Mouse (Mus musculus): ENCODE measurements at regions not wholly inside any gene's neighbourhood (a gene's known extent, or its start where the extent isn't known, plus 50 kb on each side); places are given as distances from the start of the nearest gene placed in this dataset.
"Not testable (repeated sequence)": the region's sequence is repeated elsewhere in the genome, so short reads cannot be mapped to it uniquely, and the experiment has no call there.

DNA sequence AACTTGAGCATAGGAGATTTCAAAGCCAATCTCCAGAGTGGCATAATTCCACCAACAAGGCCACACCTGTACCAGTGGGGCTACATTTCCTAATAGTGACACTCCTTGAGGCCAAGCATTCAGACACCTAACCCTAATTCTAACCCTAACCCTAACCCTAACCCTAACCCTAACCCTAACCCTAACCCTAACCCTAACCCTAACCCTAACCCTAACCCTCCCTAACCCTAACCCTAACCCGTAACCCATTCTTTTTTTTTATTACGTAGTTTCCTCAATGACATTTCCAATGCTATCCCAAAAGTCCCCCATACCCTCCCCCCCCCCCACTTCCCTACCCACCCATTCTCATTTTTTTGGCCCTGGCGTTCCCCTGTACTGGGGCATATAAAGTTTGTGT, 609.9 kb upstream of the Map3k7 start:
- not testable (repeated sequence) for H3K27ac ChIP-seq; H3K9me3 ChIP-seq (replicated peaks); H3K27me3 ChIP-seq (replicated peaks); H3K4me2 ChIP-seq; H3K4me1 ChIP-seq; H3K36me3 ChIP-seq; ATAC-seq; H3K4me3 ChIP-seq; H3K9ac ChIP-seq
- WGBS (ENCODE audit: insufficient replicate concordance): 78% methylated on average over 2 of the region's 3 CpGs

DNA sequence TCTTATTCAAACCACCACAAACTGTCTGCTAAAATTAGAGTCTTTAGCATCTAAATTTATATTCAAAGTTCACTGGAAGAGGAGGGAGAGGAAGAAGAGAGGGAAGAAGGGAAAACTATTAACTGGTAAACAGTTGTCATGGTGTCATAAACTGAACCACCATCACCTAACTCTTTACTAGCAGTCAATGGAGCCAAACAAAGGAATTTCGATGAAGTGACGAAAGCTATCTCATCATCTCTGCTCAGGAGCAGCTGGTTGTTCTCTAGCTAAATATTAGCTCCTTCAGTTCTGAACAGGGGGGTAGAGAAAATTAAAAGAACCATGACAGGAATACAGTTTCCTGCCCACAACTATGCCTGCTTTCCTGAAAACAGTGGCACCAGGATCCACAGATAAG, 608.9 kb upstream of the Map3k7 start:
- Histone ChIP-seq H3K27me3 (replicated peaks) (no peaks in the 10 kb centered on the region), H3K9me3 (replicated peaks) (no peaks in the 10 kb centered on the region), H3K4me1 (no peaks in the 10 kb centered on the region), H3K27ac (no peak overlapping the region), H3K9ac (no peak overlapping the region), H3K4me2 (no peak overlapping the region), H3K36me3 (no peaks in the 10 kb centered on the region), H3K4me3 (no peak overlapping the region)
- no peak for ATAC-seq
- 72% methylated on average over 2 of the region's 2 CpGs for WGBS (ENCODE audit: insufficient replicate concordance)

DNA sequence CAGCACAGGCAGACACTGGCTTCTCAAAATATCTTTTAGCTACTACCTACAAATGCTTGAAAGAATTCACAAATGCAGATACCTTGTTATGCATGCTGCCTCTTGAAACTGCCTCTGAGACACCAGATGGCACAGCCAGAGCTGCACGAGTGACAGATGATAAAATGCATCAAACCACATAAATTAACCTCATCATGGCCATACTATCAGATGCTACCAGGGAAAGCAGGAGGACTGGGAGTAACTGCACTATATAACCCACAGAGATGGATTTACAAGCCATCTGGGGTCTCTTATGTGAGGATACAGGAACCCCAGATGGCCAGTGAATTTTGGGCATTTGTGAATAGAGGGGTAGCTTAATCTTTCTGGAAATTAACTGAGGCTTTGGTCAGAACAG, 597.7 kb upstream of the Map3k7 start:
- Histone ChIP-seq H3K4me3 (no peak overlapping the region), H3K4me2 (no peak overlapping the region), H3K27ac (no peak overlapping the region), H3K9ac (no peak overlapping the region), H3K27me3 (replicated peaks) (no peaks in the 10 kb centered on the region), H3K36me3 (no peaks in the 10 kb centered on the region), H3K4me1 (no peaks in the 10 kb centered on the region), H3K9me3 (replicated peaks) (no peaks in the 10 kb centered on the region)
- ATAC-seq: no peak
- WGBS (ENCODE audit: insufficient replicate concordance): 56% methylated on average over 1 of the region's 1 CpGs

DNA sequence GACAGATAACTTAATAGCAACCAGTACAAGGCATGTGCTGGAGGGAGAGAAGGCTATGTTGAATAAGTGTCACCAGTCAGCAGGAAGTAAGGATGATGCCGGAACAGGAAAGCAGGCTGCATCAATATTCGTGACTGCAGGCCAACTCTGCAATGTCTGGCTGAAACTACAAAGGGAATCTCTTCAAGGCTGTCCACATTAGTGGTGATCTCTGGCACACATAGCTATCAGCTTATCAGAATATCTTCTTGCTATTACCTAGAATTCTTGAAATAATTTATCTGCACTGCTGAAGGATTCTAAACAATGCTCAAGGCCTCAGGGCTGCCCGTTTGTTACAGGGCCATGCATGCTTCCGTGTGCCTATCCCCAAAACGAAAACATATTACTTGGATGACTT, 596.9 kb upstream of the Map3k7 start:
- H3K4me2 ChIP-seq: no peak overlapping the region
- no peaks in the 10 kb centered on the region for H3K27me3 ChIP-seq (replicated peaks)
- no peak overlapping the region for H3K27ac ChIP-seq
- WGBS (ENCODE audit: insufficient replicate concordance): 57% methylated on average over 5 of the region's 5 CpGs
- no peak for ATAC-seq
- no peak overlapping the region for H3K4me3 ChIP-seq
- no peaks in the 10 kb centered on the region for H3K36me3 ChIP-seq
- H3K4me1 ChIP-seq: no peaks in the 10 kb centered on the region
- no peak overlapping the region for H3K9ac ChIP-seq
- no peaks in the 10 kb centered on the region for H3K9me3 ChIP-seq (replicated peaks)

DNA sequence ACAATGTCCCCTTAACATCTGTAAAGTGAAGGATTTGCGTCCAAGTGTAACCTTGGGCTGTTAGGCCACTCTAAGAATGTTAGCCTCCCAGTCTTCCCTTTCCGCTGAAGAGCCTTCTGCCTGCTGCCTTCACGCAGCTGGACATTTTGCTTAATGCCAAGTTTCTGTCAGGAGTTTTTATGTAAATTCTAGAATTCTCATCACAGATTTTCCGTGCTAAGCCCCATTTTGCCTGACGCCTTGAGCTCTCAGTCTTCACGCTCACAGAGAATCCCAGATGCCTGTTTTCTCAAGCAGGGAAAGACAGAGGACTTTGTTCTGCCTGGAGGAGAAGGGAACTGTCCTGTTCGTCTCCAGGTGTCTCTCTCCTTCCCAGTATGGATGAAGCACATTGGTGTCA, 593.8 kb upstream of the Map3k7 start:
- Histone ChIP-seq H3K9ac (no peak overlapping the region), H3K27ac (no peak overlapping the region), H3K4me1 (no peaks in the 10 kb centered on the region), H3K4me2 (no peak overlapping the region), H3K36me3 (no peaks in the 10 kb centered on the region), H3K4me3 (no peak overlapping the region), H3K9me3 (replicated peaks) (no peaks in the 10 kb centered on the region), H3K27me3 (replicated peaks) (no peaks in the 10 kb centered on the region)
- WGBS (ENCODE audit: insufficient replicate concordance): 66% methylated on average over 7 of the region's 7 CpGs
- no peak for ATAC-seq

DNA sequence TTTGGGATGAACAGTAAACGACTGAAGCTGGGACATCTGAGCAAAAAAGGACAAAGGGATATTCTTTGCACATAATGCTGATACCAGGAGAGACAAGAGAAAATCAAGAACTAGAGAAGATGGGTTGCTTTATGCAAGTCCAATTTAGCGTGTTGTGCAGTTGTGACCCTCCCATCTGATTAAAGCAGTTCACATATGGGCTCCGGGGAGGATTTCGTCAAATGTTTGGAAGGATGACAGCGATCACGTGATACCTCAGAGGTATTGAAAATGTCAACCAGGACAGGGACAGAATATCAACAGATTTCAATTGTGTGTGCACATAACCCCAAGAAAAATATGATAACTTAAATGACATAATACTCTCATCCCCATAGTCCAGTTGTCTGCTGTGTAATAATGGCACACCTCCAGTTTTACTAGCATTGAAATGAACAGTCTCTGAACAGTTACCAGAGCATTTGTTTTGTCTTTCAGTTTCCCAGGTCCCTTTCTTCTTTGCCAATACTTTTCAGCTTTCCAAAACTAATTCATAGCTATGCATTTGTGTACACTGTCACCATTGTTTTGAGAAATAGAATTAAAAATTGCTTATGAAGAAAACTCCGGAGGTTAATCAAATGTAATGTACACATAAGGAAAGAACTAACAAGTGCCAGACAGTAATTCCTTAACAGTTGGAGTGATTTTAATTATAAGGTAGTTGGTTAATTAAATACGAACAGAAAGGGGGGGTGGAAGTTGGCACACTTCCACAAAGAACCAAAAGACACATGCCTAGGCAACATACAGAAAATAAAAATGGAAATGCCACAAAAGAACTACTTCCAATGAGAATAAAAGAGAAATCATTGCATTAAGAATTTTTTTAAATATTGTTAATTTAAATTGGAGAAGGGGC, 582.6 kb upstream of the Map3k7 start:
- Histone ChIP-seq H3K9ac (no peak overlapping the region), H3K4me3 (no peak overlapping the region), H3K36me3 (no peaks in the 10 kb centered on the region), H3K4me1 (no peaks in the 10 kb centered on the region), H3K27ac (no peak overlapping the region), H3K9me3 (replicated peaks) (no peaks in the 10 kb centered on the region), H3K4me2 (no peak overlapping the region), H3K27me3 (replicated peaks) (no peaks in the 10 kb centered on the region)
- WGBS (ENCODE audit: insufficient replicate concordance): 78% methylated on average over 8 of the region's 8 CpGs
- no peak for ATAC-seq

DNA sequence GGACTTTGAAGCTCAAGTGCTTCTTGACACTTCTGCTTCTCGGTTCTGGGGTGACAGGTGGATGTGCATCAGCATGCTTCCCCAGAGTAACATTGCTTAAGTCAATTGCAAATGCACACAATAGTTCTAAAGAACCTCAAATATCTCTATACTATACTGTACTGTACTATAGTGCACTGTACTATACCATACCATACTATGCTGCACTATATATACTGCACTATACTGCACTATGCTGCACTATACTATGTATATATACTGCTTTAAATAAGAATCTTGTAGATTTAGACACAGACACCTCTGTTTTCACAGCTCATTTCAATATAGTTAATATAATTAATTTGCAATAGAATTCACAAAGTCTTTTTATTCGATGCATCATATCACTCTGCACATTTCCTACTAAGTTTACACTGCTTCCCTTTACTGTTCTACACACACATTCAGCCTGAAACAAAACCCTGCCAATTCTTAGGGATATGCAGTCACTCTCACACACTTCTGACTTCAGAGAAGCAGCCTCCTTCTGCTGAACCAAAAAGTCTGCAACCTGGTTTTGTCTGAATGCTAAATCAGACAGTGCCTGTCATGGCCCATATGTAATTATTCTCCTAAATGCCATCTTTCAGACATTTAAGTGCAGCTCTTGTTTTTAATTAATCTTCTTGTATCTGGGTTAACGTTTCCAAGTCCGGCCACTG, 570.8 kb upstream of the Map3k7 start:
- H3K4me2 ChIP-seq: no peak overlapping the region
- no peaks in the 10 kb centered on the region for H3K27me3 ChIP-seq (replicated peaks)
- no peaks in the 10 kb centered on the region for H3K9me3 ChIP-seq (replicated peaks)
- H3K4me1 ChIP-seq: no peaks in the 10 kb centered on the region
- H3K36me3 ChIP-seq: no peaks in the 10 kb centered on the region
- no peak for ATAC-seq
- H3K9ac ChIP-seq: no peak overlapping the region
- H3K4me3 ChIP-seq: no peak overlapping the region
- WGBS (ENCODE audit: insufficient replicate concordance): 60% methylated on average over 4 of the region's 4 CpGs
- no peak overlapping the region for H3K27ac ChIP-seq

DNA sequence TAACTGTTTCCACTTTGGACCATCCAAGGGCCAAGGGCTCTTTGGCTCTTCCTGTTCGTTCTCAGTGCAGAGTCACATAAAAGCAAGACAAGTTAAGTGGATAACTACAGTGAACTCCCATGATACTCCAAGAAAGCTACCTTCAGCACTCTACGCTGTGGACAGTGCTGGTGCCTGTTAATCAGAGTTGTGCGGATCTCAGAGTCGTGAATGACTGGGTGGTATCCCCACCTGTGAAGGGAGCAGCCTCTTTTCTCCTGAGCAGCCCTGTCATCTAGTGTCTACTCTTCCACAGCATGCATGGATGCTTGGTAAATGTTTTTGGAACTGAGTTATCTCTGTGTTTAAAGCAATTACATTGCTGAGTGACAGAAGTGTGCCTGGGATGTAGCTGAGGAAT, 568.4 kb upstream of the Map3k7 start:
- H3K4me1 ChIP-seq: no peaks in the 10 kb centered on the region
- no peak overlapping the region for H3K4me3 ChIP-seq
- no peak for ATAC-seq
- H3K4me2 ChIP-seq: no peak overlapping the region
- no peak overlapping the region for H3K9ac ChIP-seq
- 48% methylated on average over 4 of the region's 4 CpGs for WGBS (ENCODE audit: insufficient replicate concordance)
- H3K27me3 ChIP-seq (replicated peaks): no peaks in the 10 kb centered on the region
- no peaks in the 10 kb centered on the region for H3K36me3 ChIP-seq
- no peak overlapping the region for H3K27ac ChIP-seq
- no peaks in the 10 kb centered on the region for H3K9me3 ChIP-seq (replicated peaks)

DNA sequence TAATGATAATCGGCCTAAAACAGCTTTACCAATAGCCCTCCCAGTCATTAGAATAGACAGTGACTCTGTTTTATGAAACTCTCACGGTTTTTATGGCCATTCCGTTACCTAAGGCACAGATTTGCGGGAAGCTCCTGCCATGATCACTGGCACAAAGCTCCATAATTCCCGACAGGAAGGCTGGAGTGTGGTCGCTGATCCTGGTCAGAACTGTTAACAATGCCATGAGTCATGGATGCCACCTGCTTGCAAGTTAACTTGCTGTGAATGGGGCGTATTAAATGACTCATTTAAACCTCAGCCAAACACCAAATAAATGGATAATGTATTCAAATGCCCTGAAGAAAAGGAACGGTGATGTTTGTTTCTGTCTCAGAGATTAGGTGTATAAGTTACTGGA, 559.9 kb upstream of the Map3k7 start:
- WGBS (ENCODE audit: insufficient replicate concordance): 66% methylated on average over 8 of the region's 8 CpGs
- no peaks in the 10 kb centered on the region for H3K9me3 ChIP-seq (replicated peaks)
- H3K36me3 ChIP-seq: no peaks in the 10 kb centered on the region
- no peak overlapping the region for H3K4me3 ChIP-seq
- no peak overlapping the region for H3K27ac ChIP-seq
- H3K4me2 ChIP-seq: no peak overlapping the region
- no peak overlapping the region for H3K9ac ChIP-seq
- ATAC-seq: no peak
- no peaks in the 10 kb centered on the region for H3K27me3 ChIP-seq (replicated peaks)
- no peaks in the 10 kb centered on the region for H3K4me1 ChIP-seq

DNA sequence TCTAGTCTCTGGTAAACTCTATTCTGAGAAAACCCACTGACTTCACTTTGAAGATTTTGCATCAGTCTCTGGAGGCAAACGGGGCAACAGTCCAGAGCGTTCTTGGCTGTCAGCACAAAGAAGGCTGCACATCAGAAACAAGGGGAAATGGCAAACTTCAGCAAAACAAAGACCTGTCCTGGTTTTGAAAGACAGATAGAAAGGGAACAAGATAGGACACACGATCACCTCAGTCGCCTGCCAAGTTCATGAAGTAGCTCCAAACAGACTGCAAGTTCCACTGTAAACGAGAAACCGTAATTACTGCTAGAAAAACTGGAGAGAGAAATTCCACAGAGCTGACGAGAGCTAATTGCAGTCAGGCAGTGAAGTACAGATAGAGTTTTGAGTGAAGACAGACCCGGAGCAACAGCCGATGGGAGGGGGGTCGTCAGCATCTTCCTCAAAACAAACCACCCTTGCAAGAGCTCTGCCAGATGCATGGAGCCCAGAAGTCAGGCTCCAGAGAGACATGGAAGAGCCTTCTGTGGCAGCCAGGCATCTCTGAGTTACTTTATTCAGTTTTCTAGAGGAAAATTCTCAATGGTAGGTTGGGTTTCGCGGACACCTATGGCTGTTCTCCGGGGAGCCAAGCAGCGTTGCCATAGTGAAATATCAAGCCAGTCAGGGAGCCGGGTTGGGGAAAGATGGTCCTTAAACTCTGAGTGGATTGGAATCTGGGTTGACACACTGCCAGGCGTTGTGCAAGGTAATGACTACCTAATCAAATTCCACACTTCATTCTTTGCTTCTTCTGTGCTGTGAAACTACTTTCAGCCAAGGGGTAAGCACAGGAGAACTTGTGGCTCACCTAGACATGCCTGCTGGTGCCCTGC, 558.8 kb upstream of the Map3k7 start:
- Histone ChIP-seq H3K4me3 (no peak overlapping the region), H3K4me2 (no peak overlapping the region), H3K36me3 (no peaks in the 10 kb centered on the region), H3K27me3 (replicated peaks) (no peaks in the 10 kb centered on the region), H3K9me3 (replicated peaks) (no peaks in the 10 kb centered on the region), H3K9ac (no peak overlapping the region), H3K27ac (no peak overlapping the region), H3K4me1 (no peaks in the 10 kb centered on the region)
- 52% methylated on average over 16 of the region's 16 CpGs for WGBS (ENCODE audit: insufficient replicate concordance)
- ATAC-seq: no peak

DNA sequence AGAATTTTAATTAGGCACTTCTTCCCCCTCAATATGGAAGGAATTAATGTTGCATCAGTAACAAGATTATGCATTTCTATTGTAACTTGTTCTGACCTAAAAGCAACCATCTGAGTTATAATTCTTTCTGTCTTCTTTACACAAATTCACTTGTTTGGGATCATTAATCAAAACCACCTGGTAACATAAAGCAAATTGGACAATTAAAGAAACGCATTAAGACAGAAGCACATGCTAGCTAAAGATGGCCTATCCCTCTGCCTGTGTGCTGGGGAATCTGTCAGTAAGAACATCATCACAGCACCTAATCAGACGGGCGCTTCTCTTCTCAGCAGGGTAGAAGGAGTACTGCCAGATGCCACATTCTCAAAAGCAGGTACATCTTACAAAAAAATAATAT, 553.7 kb upstream of the Map3k7 start:
- Histone ChIP-seq H3K9me3 (replicated peaks) (no peaks in the 10 kb centered on the region), H3K27ac (no peak overlapping the region), H3K4me3 (no peak overlapping the region), H3K9ac (no peak overlapping the region), H3K4me2 (no peak overlapping the region), H3K4me1 (no peaks in the 10 kb centered on the region), H3K36me3 (no peaks in the 10 kb centered on the region), H3K27me3 (replicated peaks) (no peaks in the 10 kb centered on the region)
- WGBS (ENCODE audit: insufficient replicate concordance): 63% methylated on average over 3 of the region's 3 CpGs
- ATAC-seq: no peak

Measured in liver, embryonic 12.5 days (tissue).